Mouse (Mus musculus): Measurements from ENCODE around the gene Fkbp4. TPM values are rescaled to one million over a fixed set of nuclear protein-coding genes. Genes with fewer than 3 reads are reported as not detected.

Gene Fkbp4
- 48.2 TPM for polyA plus RNA-seq (2014; fragmentation: Illumina TruSeq; extraction: RNeasy Lipid Tissue Mini Kit (QIAGEN cat#74804); ENCODE audit: low read depth, low replicate concordance)

DNA sequence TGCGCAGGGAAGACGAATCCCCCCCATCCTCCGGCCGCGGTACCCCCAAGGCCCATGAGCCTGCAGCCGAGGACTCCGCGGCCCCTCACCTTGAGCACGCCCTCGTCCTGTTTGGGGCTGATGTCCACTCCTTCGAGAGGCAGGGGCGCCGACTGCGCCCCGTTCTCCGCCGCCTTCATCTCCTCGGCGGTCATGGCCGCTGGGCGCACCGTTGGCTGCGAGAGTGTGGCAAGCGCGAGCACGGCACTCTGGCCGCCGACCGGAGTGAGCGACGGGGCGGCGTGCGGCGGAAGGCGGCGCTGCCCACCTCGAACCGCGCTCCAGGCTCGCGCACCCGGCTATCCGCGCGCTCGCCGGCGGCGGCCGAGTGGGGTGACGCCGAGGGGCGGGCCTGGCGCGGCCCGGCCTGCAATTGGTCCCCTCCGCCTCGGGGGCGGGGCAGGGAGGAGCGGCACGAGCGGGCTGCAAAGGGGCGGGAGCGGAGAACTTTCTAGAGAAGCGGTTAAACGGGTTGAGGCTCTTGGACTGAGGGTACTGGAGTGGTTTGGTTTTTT lies at the start of gene Fkbp4:
Gene Fkbp4, minus strand, starts transcription at position 361 of the 554 bp plus-strand sequence.

DNA sequence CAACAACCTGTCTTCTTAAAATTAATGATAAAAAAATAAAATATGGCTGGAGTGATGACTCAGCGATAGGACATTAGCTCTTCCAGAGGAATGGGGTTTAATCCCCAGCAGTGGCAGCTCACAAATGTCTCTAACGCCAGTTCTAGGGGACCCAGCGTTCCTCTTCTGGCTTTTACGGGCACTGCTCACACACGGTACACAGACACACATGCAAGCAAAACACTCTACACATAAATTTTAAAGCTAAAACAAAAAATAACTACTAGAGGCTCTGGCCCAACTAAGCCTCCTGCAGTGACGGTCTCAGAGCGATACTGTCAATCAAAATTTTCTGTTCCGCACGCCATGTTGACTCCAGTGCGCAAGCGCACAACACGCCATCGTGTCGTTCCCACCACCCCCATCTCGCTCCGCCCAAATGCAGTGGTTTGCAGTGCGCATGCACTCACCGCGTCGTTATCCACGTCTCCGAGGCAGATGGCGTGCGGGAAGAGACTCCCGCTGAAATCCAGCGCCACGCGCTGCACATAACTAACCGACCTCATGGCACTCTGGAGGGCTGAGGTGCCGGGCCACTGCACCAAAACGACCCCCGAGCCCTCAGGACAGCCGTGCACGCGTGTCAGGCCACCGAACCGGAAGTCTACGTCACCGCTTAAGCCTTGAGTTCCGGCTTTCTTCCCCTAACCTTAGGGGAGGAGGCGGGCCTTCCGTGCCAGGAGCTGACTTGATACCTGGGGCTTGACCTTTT lies 14.0 kb downstream of the Fkbp4 start, which contains the start of gene Itfg2:
Gene Itfg2, minus strand, starts transcription at position 663 of the 751 bp plus-strand sequence.

DNA sequence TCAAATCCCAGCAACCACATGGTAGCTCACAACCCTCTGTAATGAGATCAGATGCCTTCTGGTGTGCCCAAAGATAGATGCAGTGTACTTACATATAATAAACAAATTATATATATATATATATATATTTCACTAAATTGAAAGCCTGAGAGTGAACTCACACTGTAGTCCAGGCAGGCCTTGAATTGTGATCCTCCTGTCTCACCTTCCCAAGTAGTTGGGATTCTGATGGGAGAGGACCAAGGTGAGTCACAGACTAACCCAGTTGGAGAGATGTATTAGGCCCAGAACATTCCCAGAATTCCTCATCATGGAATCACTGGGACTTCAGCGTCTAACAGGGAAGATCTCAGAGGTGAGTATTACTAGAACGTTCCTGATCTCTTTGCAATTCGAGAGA lies 39.5 kb downstream of the Fkbp4 start, which contains the start of gene Nrip2:
Gene Nrip2, plus strand, starts transcription at position 301 of the 400 bp plus-strand sequence.

Other genes starting within 250 kb of the Fkbp4 start
- 1.0 TPM for gene Tead4, start 137.9 kb downstream of the Fkbp4 start, polyA plus RNA-seq (2014; fragmentation: Illumina TruSeq; extraction: RNeasy Lipid Tissue Mini Kit (QIAGEN cat#74804); ENCODE audit: low read depth, low replicate concordance)
- 14.3 TPM for gene Tulp3, start 82.8 kb downstream of the Fkbp4 start, polyA plus RNA-seq (2014; fragmentation: Illumina TruSeq; extraction: RNeasy Lipid Tissue Mini Kit (QIAGEN cat#74804); ENCODE audit: low read depth, low replicate concordance)
- gene Rhno1, start 75.8 kb downstream of the Fkbp4 start, polyA plus RNA-seq (2014; fragmentation: Illumina TruSeq; extraction: RNeasy Lipid Tissue Mini Kit (QIAGEN cat#74804); ENCODE audit: low read depth, low replicate concordance) = 3.2 TPM
- 1.2 TPM for gene Foxm1, start 75.7 kb downstream of the Fkbp4 start, polyA plus RNA-seq (2014; fragmentation: Illumina TruSeq; extraction: RNeasy Lipid Tissue Mini Kit (QIAGEN cat#74804); ENCODE audit: low read depth, low replicate concordance)
- gene Tex52, start 63.2 kb downstream of the Fkbp4 start, polyA plus RNA-seq (2014; fragmentation: Illumina TruSeq; extraction: RNeasy Lipid Tissue Mini Kit (QIAGEN cat#74804); ENCODE audit: low read depth, low replicate concordance) = not detected
- not detected for gene Gm44596, start 63.2 kb downstream of the Fkbp4 start, polyA plus RNA-seq (2014; fragmentation: Illumina TruSeq; extraction: RNeasy Lipid Tissue Mini Kit (QIAGEN cat#74804); ENCODE audit: low read depth, low replicate concordance)
- 1.9 TPM for gene Nrip2, start 39.4 kb downstream of the Fkbp4 start, polyA plus RNA-seq (2014; fragmentation: Illumina TruSeq; extraction: RNeasy Lipid Tissue Mini Kit (QIAGEN cat#74804); ENCODE audit: low read depth, low replicate concordance)
- gene Itfg2, start 13.7 kb downstream of the Fkbp4 start, polyA plus RNA-seq (2014; fragmentation: Illumina TruSeq; extraction: RNeasy Lipid Tissue Mini Kit (QIAGEN cat#74804); ENCODE audit: low read depth, low replicate concordance) = 4.5 TPM
- gene Pzp, start 88.0 kb upstream of the Fkbp4 start, polyA plus RNA-seq (2014; fragmentation: Illumina TruSeq; extraction: RNeasy Lipid Tissue Mini Kit (QIAGEN cat#74804); ENCODE audit: low read depth, low replicate concordance) = not detected
- gene A2ml1, start 142.9 kb upstream of the Fkbp4 start, polyA plus RNA-seq (2014; fragmentation: Illumina TruSeq; extraction: RNeasy Lipid Tissue Mini Kit (QIAGEN cat#74804); ENCODE audit: low read depth, low replicate concordance) = not detected
- not detected for gene Klrb1a, start 184.9 kb upstream of the Fkbp4 start, polyA plus RNA-seq (2014; fragmentation: Illumina TruSeq; extraction: RNeasy Lipid Tissue Mini Kit (QIAGEN cat#74804); ENCODE audit: low read depth, low replicate concordance)
- not detected for gene Clec2h, start 223.7 kb upstream of the Fkbp4 start, polyA plus RNA-seq (2014; fragmentation: Illumina TruSeq; extraction: RNeasy Lipid Tissue Mini Kit (QIAGEN cat#74804); ENCODE audit: low read depth, low replicate concordance)